Mouse (Mus musculus): ENCODE results near the gene Celf3.

Gene Celf3

DNA sequence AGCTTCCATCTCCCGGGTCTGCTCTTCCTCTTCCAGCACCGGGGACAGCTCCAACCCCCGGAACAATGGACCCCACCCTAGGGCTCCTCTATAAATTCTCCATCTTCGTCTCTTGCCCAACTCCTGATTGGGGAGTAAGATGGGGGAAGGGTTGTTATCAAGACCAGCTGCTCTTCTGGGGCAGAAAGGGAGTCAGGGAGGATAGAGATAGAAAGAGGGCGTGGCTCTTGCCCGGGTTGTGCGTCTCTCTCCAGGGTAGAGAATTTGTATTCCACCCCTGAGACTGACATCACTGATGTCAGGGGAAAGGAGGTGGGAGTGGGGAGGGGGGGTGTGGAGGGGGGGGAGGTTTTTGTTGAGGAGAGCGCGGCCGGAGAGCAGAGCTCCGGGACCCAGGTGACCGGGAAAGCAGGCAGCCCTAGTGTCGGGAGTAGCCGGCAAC, at the start of gene Celf3:
Gene Celf3 (plus strand): TSS at position 315 of the 442 bp plus-strand sequence.
- no peak for DNase-seq (ENCODE audit: low spot score)

GRCm38 (mm10) chr3:94430980-94431379, 47.1 kb upstream of the Celf3 start:
- DNase-seq (ENCODE audit: low spot score): no peak

DNA sequence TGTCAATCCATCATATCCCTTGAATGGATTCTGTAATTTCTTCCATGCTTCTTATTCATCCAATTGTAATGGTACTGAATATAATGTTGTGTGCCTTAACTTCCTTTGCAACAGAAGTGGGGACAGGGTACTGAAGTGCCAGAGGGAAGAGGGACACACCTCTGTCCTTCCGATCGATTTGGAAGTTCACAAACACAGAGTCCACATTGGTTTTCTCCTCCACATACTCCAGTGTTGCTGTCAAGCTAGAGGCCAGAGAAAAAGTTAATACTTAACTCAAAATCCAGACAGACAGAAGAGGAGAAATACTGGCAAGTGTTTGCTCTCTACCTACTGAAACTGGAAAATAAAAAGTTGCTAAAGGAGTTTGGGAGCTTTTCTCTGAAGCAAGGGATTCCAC, 43.8 kb upstream of the Celf3 start:
- DNase-seq (ENCODE audit: low spot score): no peak

GRCm38 (mm10) chr3:94436420-94436819, 41.7 kb upstream of the Celf3 start:
- no peak for DNase-seq (ENCODE audit: low spot score)

DNA sequence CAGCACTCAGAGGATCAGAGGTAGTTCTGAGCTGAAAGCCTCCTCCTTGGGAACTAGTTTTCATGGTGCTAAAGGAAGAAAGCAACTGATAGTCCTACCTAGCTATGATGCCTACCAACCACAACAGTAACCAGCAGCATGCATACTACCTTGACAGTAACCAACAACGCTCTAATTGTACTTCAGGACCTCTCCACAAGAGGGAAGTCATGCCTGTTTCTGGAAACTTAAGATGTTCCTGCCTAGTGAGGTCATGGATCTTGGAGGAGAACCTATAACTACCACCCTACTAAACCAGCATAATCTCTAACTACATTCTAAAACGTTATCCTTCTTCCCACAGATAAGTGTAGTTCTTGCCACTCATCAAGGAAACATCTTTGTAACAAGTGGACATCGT, 36.9 kb upstream of the Celf3 start:
- DNase-seq (ENCODE audit: low spot score): no peak

- peak; percentile 69 for DNase-seq (ENCODE audit: low spot score)
These were observed 35.0 kb upstream of the Celf3 start, which contains the start of gene Mrpl9 for GRCm38 (mm10) chr3:94442951-94443596. Gene Mrpl9, plus strand, starts transcription at chr3:94443318.

DNA sequence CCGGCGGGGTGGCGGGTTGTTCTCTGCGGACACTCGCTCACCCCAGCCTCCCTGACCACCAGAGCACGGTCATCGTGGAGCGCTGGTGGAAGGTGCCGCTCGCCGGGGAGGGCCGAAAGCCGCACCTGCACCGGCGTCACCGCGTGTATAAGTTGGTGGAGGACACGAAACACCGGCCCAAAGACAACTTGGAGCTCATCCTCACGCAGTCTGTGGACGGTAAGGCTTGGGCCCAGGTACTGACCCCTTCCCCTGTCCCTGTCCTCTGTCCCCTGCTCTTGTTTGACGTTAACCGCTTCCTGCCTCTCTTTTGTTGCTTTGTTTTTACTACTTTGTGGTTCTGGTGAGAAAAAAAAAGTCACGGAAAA, 34.5 kb upstream of the Celf3 start, which contains the start of gene Oaz3:
Gene Oaz3 (minus strand): TSS at position 319 of the 368 bp plus-strand sequence.
- no peak for DNase-seq (ENCODE audit: low spot score)

GRCm38 (mm10) chr3:94449377-94449776, 28.7 kb upstream of the Celf3 start:
- DNase-seq (ENCODE audit: low spot score): no peak

- DNase-seq (ENCODE audit: low spot score): no peak
These were observed 21.5 kb upstream of the Celf3 start for GRCm38 (mm10) chr3:94456529-94457000.

DNA sequence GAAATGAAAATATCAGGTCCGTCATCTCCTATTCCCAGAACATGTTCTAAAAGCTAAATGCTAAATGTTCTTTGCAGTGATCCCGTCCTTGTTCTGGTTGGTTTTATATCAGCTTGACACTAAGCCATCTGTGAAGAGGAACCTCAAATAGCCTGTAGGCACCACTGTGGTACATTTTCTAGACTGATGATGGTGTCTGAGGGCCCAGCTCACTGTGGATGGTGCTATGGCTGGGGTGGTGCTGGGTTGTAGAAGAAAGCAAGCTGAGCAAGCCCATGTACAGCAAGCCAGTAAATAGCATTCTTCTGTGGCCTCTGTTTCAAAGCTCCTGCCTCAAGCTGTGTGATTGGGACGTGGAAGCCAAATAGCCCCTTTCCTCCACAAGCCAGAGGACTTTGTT, 21.0 kb upstream of the Celf3 start:
- no peak for DNase-seq (ENCODE audit: low spot score)

- DNase-seq (ENCODE audit: low spot score): no peak
These were observed 18.3 kb upstream of the Celf3 start for GRCm38 (mm10) chr3:94459834-94460233.

DNA sequence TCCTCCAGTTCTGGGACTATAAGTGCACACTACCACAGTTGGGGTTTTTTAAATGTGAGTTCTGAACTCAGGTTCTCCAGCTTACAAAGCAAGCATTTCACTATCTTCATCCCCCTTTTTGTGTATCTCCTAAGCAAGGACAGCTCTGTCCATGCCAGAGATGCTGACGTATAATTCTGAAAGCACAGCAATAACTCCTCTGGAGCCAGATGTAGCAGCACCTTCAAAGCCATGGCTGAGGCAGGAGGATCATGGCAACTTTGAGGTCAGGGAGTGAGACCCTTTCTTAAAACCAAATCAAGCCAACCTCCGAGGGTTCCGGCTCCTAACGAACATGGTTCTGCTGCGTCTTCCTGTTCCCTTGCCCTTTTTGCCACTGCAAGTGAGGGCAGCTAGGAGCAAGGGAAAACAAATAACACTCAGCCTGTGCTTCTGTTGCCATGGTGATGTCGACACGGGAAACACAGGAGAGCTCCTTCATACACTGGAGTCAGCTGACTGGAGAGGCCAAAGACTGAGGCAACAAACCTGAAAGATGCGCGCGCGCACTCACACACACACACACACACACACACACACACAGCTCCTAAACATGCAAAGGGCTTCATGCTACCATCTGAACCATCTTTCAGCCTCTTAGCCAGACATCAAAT, 14.0 kb upstream of the Celf3 start:
- no peak for DNase-seq (ENCODE audit: low spot score)

GRCm38 (mm10) chr3:94465632-94466430, 12.3 kb upstream of the Celf3 start:
- no peak for DNase-seq (ENCODE audit: low spot score)

- DNase-seq (ENCODE audit: low spot score): no peak
These were observed 9.2 kb upstream of the Celf3 start for GRCm38 (mm10) chr3:94468931-94469330.

- DNase-seq (ENCODE audit: low spot score): no peak
These were observed 5.5 kb upstream of the Celf3 start for GRCm38 (mm10) chr3:94472447-94473114.

DNA sequence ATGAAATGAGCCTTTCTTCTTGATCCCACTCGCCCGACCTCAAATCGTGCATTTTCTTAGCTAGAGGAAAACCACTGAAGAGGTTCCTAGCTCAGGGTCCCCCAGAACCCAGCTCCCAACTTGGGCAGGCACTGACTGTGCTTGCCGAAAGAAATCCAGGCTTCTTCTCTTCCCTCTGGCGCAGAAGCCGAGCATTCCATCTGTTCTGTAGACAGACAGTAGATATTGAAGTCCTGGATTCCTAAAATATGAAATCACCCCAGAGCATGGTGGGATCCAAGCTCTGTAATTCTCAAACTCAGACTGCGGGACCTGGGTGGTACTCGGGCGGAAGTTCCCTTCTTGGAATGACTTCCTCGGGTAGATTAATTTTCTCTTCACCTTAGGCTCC, 5.0 kb upstream of the Celf3 start:
- DNase-seq (ENCODE audit: low spot score): no peak

DNA sequence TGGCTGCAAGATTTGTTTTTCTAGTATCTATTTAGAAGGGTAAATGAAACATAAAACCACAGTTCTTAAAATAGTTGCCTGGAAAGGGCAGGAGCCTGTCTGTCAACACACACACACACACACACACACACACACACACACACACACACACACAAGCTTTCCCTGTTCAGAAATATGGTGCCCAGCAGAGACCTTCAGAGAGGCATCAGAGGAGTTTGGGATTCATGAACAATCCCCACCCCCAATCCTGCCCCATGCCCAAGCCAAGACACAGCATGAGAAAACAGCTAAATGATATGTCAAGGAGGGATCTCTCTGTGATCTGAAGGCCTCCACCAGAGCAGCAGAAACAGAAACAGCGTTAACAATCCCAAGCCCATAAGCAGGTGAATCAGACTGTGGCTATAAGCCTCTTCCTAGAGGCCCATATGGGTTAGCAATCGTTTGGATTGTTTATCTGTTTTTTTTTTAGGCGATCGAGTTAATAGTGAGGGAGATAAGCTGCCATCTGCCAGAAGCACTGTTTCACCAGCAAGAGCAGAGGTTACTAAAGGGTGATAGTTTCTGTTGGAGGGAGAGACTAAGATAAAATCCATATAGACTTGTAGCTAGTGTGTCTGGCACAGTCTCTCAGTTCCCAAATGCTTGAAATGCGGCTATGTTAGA, 4.4 kb upstream of the Celf3 start:
- no peak for DNase-seq (ENCODE audit: low spot score)

GRCm38 (mm10) chr3:94476301-94477035, 1.6 kb upstream of the Celf3 start:
- DNase-seq (ENCODE audit: low spot score): no peak

- DNase-seq (ENCODE audit: low spot score): no peak
These were observed 651 bp upstream of the Celf3 start for GRCm38 (mm10) chr3:94477444-94477843.

- no peak for DNase-seq (ENCODE audit: low spot score)
These were observed 585 bp downstream of the Celf3 start for GRCm38 (mm10) chr3:94478591-94479169.

DNA sequence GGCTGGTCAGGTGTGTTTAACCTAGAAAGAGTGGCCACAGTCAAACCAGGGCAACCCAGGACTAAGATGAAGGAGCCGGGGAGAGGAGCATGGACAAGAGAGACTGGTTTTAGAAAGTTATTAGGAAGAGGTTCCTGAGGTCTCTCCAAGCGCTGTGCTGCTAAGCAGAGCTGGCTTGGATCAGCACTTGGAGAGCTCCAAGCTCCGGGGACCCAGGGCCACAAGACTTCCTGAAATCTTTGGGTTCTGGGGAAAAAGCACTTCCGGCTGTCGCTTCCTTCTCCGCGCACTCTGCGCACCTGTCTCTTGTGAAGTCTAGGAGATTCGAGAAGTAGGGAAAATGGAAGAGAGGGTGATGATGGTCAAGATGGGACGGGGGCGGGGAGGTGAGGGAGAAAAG, 1.5 kb downstream of the Celf3 start:
- no peak for DNase-seq (ENCODE audit: low spot score)

Data from layer of hippocampus, adult 9-10 months (tissue).